Mouse (Mus musculus): ENCODE measurements around the gene Gm44965. TPM values are rescaled to one million over a fixed set of nuclear protein-coding genes. Genes with fewer than 3 reads are reported as not detected.
"Not testable (repeated sequence)": the region's sequence is repeated elsewhere in the genome, so short reads cannot be mapped to it uniquely, and the experiment has no call there.

Gene Gm44965
- total RNA-seq, 2 experiments from 2014 or later = 2.1 TPM; not detected in 1

DNA sequence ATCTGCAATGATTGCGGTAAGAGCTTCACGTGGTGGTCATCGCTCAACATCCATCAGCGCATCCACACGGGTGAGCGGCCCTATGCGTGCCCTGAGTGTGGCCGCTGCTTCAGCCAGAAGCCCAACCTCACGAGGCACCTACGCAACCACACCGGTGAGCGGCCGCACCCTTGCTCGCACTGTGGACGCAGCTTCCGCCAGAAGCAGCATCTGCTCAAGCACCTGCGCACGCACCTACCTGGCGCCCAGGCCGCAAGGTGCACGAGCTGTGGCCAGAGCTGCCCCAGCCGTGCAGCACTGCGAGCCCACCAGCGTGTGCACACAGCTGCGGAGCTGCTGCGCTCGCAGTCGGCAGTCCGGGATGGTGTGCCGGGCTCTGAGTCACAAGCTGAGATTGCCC, 26.3 kb downstream of the Gm44965 start:
- DNase-seq = no peak
- intact Hi-C loops (cut with DNase I) = no loop called here

DNA sequence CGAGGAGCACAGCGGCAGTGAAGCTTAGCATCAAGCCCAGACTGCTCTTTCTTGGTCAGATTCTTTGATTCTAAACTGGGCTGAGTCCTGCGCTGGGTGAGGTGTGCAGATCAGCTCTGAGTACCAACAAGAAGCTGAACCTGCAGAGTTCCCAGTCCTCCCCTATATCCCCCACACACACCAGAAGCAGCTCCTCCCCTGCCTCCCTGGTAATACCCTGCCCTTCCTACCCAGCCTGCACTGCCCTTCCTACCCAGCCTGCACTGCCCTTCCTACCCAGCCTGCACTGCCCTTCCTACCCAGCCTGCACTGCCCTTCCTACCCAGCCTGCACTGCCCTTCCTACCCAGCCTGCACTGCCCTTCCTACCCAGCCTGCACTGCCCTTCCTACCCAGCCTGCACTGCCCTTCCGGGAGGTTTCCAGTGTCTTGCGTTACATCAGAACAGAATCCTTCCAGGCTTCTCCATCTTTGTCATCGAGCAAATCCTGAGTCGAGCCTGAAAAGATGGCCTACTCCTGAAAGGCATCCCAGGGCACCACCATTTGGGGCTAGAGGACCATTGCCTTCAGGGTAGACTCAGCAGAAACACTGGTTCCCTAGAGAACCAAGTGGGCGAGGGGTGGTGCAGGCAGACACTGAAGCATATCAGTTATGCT, 28.6 kb downstream of the Gm44965 start:
- intact Hi-C loops (cut with DNase I); DNase-seq: not testable (repeated sequence)

DNA sequence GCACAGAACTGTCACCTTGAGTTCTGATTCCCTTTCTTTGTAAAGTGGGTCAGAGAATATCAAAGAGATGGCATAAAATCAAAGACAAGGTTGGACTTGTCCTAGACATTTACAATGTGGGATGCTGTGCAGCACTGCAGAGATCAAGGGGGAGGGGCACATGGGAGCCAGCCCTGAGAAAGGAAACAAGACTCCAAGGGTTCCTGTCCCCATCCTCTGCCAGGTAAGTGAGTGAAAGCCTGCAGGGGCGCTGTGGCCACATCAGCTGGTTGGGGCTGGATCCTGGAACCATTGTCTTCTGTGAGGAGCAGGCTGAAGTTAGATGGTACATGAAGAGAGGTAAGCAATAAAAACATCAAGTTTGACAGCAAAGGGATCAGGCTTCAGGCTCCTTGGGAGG, 29.7 kb downstream of the Gm44965 start:
- no peak for DNase-seq
- intact Hi-C loops (cut with DNase I) = no loop called here

DNA sequence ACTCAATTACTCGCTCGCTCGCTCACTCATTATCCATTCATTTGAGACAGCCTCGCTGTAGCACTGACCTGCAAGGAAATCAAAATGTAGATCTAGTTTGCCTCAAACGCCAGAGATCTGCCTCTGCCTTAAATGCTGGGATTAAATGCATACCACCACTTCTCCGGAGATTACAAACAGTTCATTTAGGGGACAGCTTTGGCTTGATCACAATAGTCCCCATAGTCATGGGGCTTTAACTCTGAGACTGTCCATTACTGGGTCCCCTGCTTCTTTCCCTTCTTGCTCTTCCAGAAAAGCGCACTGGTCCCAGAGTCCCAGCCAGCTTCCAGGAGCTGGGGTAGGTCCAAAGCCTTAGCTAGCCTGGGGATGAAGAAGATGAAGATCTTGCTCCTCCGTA, 32.7 kb downstream of the Gm44965 start, which contains the start of gene AI854703:
Gene AI854703, plus strand, starts transcription at position 301 of the 400 bp plus-strand sequence.
- intact Hi-C loops (cut with DNase I) = no loop called here

DNA sequence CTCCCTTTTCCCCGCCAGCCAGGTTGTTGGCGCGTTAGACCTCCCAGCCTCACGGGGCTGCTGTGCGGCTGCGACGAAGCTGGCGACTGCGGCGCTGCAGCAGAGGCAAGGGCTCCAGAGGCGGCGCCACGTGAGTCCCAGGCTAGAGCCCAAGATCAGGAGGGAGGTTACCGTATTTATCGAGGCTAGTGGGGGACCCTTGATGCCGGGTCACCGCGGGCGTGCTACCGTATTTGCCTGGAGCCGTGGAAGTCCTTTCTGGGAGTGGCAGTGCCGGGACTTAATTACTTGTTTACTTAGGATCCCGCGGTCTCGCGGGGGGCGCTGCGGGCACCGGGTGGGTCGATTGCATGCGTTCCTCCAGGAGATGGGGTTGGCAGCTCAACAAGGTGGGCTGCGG, 33.2 kb downstream of the Gm44965 start:
- intact Hi-C loops (cut with DNase I) = no loop called here
- DNase-seq = peak; percentile 30 to 31

More for the DNA sequence above, 32.7 kb downstream of the Gm44965 start, which contains the start of gene AI854703:
- no peak for DNase-seq

DNA sequence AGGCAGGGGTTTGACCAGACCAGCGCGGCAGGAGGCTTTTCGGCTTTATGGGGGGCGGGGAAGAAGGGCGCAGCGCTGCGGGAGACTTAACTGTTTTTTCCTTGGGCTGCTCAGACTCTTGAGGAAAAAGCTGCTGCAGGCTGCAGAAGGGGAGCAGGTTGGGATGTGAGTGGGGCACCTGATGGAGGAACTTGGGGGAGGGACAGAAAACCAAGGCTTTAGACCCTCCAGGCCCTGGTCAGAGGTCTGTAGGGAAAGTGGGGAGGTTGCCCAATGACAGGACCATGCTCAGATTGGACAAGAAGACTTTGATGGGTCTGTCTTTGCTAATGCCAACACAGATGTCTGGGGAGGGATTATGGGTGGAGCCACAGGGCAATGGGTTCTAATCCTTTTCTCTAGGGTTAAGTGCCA, 33.8 kb downstream of the Gm44965 start:
- DNase-seq = no peak
- intact Hi-C loops (cut with DNase I) = no loop called here

DNA sequence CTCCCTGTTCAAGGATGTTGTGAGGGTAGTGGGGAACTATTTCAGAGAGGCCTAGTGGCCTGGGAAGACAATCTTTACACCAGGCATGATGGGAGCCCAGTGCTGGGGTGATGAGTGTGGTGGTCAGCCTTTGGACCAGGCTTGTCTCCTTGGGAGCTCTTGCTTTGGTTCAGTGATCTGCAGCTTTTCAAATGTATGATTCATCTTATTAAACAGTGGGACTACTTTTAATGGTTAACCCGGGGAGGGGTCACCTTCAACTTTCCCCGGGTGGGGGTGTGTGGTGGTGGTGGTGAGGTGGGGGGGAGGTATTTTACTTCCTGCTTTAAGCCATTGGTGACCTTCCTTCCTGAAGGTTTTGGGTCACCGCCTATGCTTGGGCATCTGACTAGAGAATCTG, 34.6 kb downstream of the Gm44965 start:
- intact Hi-C loops (cut with DNase I) = no loop called here

DNA sequence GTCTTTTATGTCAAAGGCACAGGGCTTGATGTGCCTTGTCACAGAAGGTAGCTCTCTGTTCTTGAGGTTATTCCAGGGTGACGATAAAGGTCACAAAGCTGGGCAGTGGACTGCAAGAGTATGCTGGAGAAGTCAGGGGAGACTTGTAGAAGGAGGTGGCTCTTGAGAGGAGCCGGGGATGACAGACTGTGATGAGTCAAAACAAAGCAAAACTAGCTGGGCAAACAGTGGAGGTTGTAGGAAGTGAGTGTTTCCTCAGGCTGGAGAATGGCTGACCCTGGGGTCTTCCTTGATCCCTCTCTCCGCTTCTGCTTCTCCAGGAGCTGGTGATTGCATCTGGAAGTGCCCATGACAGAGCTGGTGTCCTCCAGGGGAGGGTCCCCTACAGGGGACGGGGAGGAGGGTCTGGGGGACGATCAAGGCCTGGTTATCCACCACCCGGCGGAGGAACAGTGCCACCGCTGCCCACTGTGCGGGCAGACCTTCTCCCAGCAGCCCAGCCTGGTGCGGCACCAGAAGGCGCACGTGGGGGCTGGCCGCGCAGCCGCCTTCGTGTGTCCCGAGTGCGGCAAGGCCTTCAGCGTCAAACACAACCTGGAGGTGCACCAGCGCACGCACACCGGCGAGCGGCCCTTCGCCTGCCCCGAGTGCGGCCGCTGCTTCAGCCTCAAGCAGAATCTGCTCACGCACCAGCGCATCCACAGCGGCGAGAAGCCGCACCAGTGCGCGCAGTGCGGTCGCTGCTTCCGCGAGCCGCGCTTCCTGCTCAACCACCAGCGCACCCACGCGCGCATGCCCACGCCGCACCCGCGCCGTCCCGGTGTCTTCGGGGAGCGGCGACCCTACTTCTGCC, 35.3 kb downstream of the Gm44965 start:
- no peak for DNase-seq
- intact Hi-C loops (cut with DNase I) = no loop called here

More for the DNA sequence above, 34.6 kb downstream of the Gm44965 start:
- DNase-seq = no peak

DNA sequence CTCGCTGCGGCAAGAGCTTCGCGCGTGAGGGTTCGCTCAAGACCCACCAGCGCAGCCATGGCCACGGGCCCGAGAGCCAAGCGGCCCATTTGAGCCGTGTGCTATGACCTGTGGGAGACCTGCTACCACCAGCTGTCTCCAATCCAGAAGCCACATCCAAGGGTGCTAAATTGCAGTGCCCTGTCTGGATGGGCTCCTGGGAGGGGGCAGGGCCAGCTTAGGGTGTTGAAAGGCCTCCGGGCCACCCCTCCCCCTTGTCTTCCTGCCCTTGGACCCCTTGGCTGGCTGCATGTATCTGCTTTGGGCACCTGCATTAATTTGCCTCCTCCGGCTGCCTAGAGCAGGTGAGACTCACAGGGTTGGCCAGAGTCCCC, 35.9 kb downstream of the Gm44965 start:
- DNase-seq = no peak
- intact Hi-C loops (cut with DNase I) = loop anchor here (5.0 kb wide), 1 partner anchor 42 kb away; the partner anchor contains the start of gene Gm45021

DNA sequence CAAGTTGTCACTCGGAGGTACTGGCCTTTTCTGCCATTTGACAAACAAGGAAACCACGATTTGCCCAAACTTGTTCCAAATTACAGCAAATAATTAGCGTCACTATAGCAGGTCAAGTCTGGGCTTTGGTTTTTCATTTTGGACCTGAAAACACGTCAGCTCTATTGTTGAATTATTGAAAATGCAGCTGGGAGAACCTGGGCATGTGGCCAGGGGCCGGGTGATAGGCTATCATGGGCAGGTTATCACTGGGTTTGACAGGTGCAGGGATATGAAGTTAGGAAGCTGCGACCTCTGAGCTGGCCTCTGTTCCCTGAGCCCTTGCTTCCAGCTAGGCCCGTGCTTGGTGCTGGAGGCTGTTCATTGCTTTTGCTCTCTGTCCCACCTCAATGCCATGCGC, 37.1 kb downstream of the Gm44965 start:
- intact Hi-C loops (cut with DNase I) = loop anchor here (5.0 kb wide), 1 partner anchor 44 kb away; the partner anchor contains the start of gene Gm45021
- DNase-seq = no peak

DNA sequence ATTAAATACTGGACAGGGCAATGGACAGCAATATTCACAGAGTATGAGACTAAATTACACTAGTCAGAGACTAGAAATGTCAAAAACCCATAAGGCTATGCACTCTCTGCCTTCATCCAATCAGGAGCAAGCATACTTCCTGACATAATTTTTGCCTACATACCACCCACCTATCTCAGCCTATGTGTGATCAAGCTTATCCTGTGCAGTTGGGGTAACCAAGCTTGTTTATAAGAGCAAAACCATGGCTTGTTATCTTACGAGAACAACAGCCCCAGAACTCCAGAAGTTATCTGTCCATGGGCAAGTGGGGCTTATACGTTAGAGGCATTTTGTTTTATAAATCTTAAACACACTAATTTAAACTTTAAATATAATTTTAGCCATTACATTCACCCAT, 41.4 kb downstream of the Gm44965 start:
- no peak for DNase-seq
- intact Hi-C loops (cut with DNase I) = no loop called here

DNA sequence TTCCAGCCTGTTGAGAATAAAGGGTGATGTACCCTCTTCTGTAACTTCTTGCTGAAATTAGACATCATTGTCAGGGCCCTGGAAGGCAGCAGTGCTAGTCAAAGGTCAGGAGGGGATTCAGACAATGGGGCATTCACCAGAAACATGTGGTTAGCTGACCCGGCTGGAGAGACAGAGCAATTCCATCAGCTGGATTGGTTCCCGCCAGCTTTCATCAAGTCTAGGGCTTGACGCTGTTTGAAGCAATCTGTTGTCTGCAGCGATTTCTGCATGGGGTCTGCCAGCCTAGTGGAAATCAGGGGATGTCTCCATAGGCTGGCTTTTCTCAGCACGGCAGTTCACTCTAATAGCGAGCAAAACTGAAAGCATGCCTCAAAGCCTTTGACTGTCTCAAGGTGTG, 42.8 kb downstream of the Gm44965 start:
- no peak for DNase-seq
- intact Hi-C loops (cut with DNase I) = no loop called here

DNA sequence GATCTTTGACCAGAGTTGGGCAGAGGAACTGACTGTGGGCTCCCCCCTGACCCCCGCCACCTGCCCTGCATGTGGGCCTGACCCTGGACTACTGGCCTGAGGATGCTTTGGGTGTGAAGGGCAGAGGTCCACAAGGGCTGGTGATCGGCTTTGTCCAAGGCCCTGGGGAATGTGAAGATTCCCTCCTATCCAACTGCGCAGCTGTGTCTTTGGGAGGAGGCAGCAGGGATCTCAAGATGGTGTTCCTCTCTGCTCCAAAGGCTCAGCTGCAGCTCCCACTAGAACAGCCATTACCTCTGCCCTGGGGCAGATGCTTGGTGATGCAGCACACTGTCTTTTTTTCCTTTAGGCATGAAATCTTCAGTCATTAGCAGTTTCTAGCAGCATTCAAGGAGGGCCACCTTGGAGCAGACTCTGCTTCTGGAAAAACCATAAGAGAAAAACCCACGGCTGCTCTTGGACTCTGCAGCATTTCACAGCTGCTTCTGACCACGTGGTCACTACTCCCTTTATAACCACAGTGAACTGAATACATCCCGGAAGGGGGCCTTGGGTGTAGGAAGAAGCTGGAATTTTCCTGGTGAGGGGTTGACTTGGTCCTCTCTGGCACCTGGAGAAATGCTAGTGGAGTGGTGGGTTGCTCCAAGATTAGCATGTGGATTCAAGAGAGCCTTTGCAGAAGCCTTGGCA, 44.2 kb downstream of the Gm44965 start:
- DNase-seq = no peak
- intact Hi-C loops (cut with DNase I) = no loop called here

DNA sequence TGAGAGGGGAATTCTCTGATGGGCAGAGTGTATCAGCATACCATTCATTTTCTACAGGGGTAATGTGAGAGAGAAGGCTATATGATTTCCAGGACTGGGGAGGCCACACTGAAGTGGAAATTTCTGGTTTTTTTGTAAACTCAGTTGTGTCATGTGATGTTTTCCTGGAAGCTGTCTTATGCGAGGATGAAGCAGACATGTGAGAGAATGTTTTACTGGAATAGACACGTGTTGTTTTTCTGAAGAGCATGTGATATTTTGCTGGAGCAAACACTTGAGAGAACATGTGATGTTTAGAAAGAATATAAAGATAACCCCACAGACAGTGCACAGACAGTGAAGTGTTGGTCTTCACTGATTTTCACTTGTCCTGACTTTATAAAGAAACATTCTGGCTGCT, 44.8 kb downstream of the Gm44965 start:
- intact Hi-C loops (cut with DNase I) = no loop called here
- no peak for DNase-seq

DNA sequence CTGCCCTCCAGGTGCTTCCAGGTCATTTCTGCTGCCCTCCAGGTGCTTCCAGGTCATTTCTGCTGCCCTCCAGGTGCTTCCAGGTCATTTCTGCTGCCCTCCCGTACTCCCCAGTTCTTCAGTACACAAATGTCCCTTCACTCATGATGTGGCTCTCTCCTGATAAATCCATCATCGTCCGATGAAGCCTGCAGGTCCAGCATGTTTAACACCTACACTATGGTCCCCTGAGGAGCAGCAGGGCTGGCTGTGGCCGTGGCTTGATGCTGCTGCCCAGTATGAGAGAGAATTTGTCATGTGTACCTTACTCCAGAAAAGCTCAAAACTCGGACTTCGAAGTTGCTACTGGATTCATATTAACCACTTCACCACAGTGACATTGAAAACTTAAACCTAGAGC, 47.6 kb downstream of the Gm44965 start:
- DNase-seq = no peak
- intact Hi-C loops (cut with DNase I) = no loop called here

DNA sequence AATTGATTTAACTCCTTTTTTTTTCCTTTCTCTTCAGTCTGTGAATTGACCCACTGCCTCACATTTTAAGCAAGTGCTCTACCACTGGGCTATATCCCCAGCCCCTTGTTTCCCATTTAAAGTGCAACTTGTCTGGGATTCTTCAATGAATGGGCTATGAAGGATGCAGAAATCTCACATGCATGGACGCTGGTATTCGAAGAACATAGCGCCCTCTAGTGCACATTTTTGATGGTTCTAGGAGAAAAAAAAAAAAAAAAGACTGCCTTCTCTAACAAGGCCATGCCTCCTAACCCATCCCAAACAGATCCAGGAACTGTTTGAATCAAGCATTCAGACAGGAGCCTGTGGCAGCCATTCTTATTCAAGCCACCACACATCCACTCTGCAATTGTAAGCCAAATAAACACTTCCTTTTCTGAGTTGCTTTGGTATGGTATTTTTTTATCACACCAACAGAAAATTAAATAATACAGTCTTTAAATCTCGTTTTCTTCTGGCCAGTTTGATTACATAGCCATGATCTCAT, 49.1 kb downstream of the Gm44965 start:
- no peak for DNase-seq
- intact Hi-C loops (cut with DNase I) = loop anchor here (1.0 to 2.0 kb wide), 2 partner anchors 60 to 105 kb away; no protein-coding TSS in a partner anchor

DNA sequence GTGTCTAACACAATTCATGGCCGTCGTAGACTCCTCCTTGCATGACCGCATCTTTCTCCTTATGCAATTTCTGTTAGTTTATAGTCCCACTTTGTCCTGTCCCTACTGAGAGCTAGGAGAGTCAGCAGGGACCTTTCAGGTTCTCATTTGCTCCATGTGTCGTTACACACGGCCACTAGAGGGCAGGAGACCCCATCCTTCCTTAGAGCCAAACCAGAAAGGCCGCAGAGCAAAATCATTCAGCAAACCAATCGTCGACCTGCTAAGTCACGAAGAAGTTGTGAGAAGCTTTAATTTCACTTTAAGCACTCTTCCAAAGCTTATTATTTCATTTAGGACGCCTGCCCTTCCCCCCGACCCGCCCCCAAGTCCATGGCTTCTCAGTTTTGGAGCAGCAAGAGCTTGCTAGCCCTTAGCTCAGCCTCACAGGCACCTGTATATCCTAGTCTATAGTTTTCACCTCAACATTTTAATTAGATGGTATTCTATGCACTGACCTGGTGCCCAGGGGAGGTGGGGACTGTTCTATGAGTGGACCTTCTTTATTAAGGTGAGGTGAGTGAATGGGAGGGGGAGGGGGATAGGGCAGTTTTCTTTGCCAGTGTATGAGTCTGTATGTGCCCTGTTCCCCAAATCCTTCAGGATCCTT, 52.0 kb downstream of the Gm44965 start:
- intact Hi-C loops (cut with DNase I) = loop anchor here (2.0 to 5.0 kb wide), 2 partner anchors 127 to 468 kb away; no protein-coding TSS in a partner anchor

DNA sequence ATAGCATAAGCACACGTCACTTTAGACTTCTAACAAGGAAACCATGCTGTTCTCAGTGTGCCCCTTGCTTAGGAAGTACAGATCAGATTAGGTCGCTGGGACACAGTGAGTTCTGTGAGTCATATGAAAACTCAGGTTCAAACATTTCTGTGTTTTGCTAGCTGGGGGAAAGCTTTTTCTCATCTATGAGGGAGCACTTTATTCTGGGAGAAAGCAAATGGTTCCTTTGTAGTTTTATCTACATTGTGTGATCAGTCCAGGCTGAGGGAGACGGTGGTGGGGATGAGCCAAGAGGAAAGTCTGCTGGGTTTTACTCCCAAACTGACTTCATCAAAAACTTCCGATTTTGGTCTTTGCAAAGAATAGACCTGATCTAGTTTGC, 52.6 kb downstream of the Gm44965 start:
- intact Hi-C loops (cut with DNase I) = loop anchor here (5.0 kb wide), 1 partner anchor 469 kb away; no protein-coding TSS in a partner anchor
- no peak for DNase-seq

More for the DNA sequence above, 52.0 kb downstream of the Gm44965 start:
- DNase-seq = peak; percentile 45 to 59

DNA sequence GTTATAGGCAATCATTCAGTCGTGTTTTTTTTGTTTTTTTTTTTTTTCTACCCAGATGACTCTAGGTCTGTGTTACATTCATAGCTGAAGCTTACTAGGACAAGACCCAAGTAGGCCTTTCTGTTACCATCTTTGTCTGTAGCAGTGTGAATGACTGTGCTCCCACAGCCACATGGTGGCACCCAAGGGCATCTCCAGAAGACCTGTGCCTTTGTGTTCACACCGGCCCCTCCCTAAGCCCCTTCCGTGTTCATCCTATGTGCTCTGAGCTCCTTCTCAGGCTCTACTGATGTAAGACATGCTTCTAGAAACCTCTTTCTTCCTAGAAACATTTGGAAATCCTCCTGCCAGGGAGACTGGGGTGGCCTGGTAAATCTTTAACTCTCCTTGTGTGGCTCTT, 53.3 kb downstream of the Gm44965 start, which contains the start of gene Gimap8:
Gene Gimap8, plus strand, starts transcription at position 240 of the 400 bp plus-strand sequence.
- peak in 1 of 2 experiments; percentile 28 for DNase-seq
- intact Hi-C loops (cut with DNase I) = loop anchor here (5.0 kb wide), 1 partner anchor 470 kb away; no protein-coding TSS in a partner anchor

DNA sequence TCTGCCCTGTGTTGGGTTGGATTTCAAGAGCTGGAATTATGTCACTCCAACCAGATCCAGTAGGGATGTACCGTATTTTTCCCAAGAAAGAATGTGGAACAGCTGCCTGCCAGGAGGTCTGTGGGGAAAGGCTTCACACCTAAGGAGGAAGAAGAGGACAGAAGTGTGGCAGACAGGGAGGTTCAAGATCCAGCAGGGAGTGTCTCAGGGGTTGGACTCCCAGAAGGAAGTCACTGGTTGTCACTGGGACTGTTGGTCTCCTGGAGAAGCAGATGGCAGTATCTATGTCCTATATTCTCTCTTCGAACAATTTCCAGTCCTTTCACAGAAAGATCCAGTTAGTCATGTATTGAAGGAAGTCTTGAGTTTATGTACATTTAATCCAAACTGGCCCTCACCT, 53.9 kb downstream of the Gm44965 start:
- intact Hi-C loops (cut with DNase I) = loop anchor here (5.0 kb wide), 1 partner anchor 470 kb away; no protein-coding TSS in a partner anchor
- no peak for DNase-seq
